Comparison of ENCODE assay signal across 8 mouse cellular contexts in genomic region chr17:36167306-36168038, GRCm38 (mm10). TPM values are rescaled to one million over a fixed set of nuclear protein-coding genes. Genes with fewer than 3 reads are reported as not detected.
DNase-seq lines count a peak whose midpoint lies in the region; ATAC-seq and TF ChIP-seq lines count a peak whose summit lies in the region.

No protein-coding gene starts in this region.

- peak overlapping the region; percentile 44 for H3K4me3 ChIP-seq in lung, embryonic 14.5 days (ENCODE audit: low read depth, low read length)
- peak overlapping the region; percentile 16 for H3K4me3 ChIP-seq in forebrain, embryonic 16.5 days (replicated peaks; ENCODE audit: low read length)
- H3K4me3 ChIP-seq in limb, embryonic 14.5 days (replicated peaks; ENCODE audit: low read length), result peak overlapping the region; percentile 33

- peak overlapping the region; percentile 65 for H3K9ac ChIP-seq in lung, embryonic 14.5 days
- H3K9ac ChIP-seq in forebrain, embryonic 16.5 days (replicated peaks; ENCODE audit: low read depth, low read length), result no peak overlapping the region
- H3K9ac ChIP-seq in limb, embryonic 14.5 days (ENCODE audit: low read depth, low read length, severe bottlenecking), result no peak overlapping the region

- H3K27ac ChIP-seq in lung, embryonic 14.5 days (ENCODE audit: low read depth), result peak overlapping the region; percentile 69
- no peak overlapping the region for H3K27ac ChIP-seq in forebrain, embryonic 16.5 days (ENCODE audit: low read length)
- no peak overlapping the region for H3K27ac ChIP-seq in limb, embryonic 14.5 days (replicated peaks; ENCODE audit: low read depth, low read length)

- ATAC-seq in lung, embryonic 14.5 days (ENCODE audit: insufficient read depth), result peak; percentile 59
- no peak for ATAC-seq in forebrain, embryonic 16.5 days
- no peak for ATAC-seq in limb, embryonic 14.5 days (ENCODE audit: low FRiP score, low read depth)

- no peak for TF ChIP-seq CTCF in lung, embryonic 14.5 days (IDR thresholded peaks at IDR 0.05; ENCODE audit: low read depth)

- H3K4me2 ChIP-seq in lung, embryonic 14.5 days, result peak overlapping the region; percentile 55
- peak overlapping the region; percentile 34 for H3K4me2 ChIP-seq in forebrain, embryonic 16.5 days (ENCODE audit: low read length)
- peak overlapping the region; percentile 44 for H3K4me2 ChIP-seq in limb, embryonic 14.5 days (replicated peaks; ENCODE audit: low read depth, low read length, severe bottlenecking)

- TF ChIP-seq POLR2A in limb, embryonic 14.5 days (IDR thresholded peaks at IDR 0.05; ENCODE audit: borderline replicate concordance, extremely low read depth, insufficient read depth, insufficient read length), result no peak

- H3K36me3 ChIP-seq in lung, embryonic 14.5 days (ENCODE audit: insufficient read depth), result no peaks in the 10 kb centered on the region
- no peaks in the 10 kb centered on the region for H3K36me3 ChIP-seq in forebrain, embryonic 16.5 days (ENCODE audit: control insufficient read depth, insufficient read depth)
- H3K36me3 ChIP-seq in limb, embryonic 14.5 days (ENCODE audit: control insufficient read depth, insufficient read depth, low read length), result no peaks in the 10 kb centered on the region

- H3K4me1 ChIP-seq in lung, embryonic 14.5 days (ENCODE audit: insufficient read depth), result no peaks in the 10 kb centered on the region
- peaks cover 5% of the 10 kb centered on the region; the same call in 1 of the 2 replicates for H3K4me1 ChIP-seq in forebrain, embryonic 16.5 days (replicated peaks; ENCODE audit: control insufficient read depth, insufficient read depth, low read length)
- no peaks in the 10 kb centered on the region for H3K4me1 ChIP-seq in limb, embryonic 14.5 days (ENCODE audit: control insufficient read depth, insufficient read depth, low read length)

- DNase-seq in lung, embryonic 14.5 days, result peak; percentile 39
- DNase-seq in lung, postnatal 25 days (ENCODE audit: low spot score), result no peak
- no peak for DNase-seq in limb, embryonic 14.5 days (ENCODE audit: low spot score)
- DNase-seq in neural tube, embryonic 10.5 days (ENCODE audit: extremely low spot score, low spot score), result peak; percentile 32
- DNase-seq in ovary, postnatal 36 days (ENCODE audit: low spot score), result no peak
- no peak for DNase-seq in cerebellum, postnatal 4 days (ENCODE audit: low spot score in 2 of 2)
- DNase-seq in frontal cortex, postnatal 14 days (ENCODE audit: low spot score in 2 of 2), result no peak

- under 1% methylated on average over 51 of the region's 51 CpGs for WGBS in lung, embryonic 14.5 days
- WGBS in forebrain, embryonic 16.5 days, result 1% methylated on average over 46 of the region's 51 CpGs
- WGBS in limb, embryonic 14.5 days, result 0% methylated on average over 22 of the region's 51 CpGs

- H3K27me3 ChIP-seq in lung, embryonic 14.5 days (ENCODE audit: insufficient read depth, low read length), result peaks cover 32% of the 10 kb centered on the region
- H3K27me3 ChIP-seq in forebrain, embryonic 16.5 days (replicated peaks; ENCODE audit: control insufficient read depth, insufficient read depth, low read length), result peaks cover 43% of the 10 kb centered on the region
- H3K27me3 ChIP-seq in limb, embryonic 14.5 days (ENCODE audit: control insufficient read depth, insufficient read depth, low read length), result peaks cover 41% of the 10 kb centered on the region

- H3K9me3 ChIP-seq in lung, embryonic 14.5 days (ENCODE audit: low read depth, low read length), result no peaks in the 10 kb centered on the region
- H3K9me3 ChIP-seq in forebrain, embryonic 16.5 days (ENCODE audit: control insufficient read depth, low read length), result no peaks in the 10 kb centered on the region
- H3K9me3 ChIP-seq in limb, embryonic 14.5 days (ENCODE audit: control insufficient read depth, low read length), result no peaks in the 10 kb centered on the region

RNA-seq across cellular contexts. Expression of gene Gm8909, which starts 0.9 kb away (rescaled TPM):
- 44.4 and 51.4 TPM in 2 replicates for polyA plus RNA-seq in lung, embryonic 14.5 days (2014; fragmentation: Nextera tagmentation; extraction: Ambion mirVana)
- polyA plus RNA-seq in forebrain, embryonic 16.5 days (2015; fragmentation: Nextera tagmentation; extraction: Ambion mirVana), result not detected in 2 replicates
- polyA plus RNA-seq in limb, embryonic 14.5 days (2012; rRNA removed), result 0.05 TPM in 1 of 2 replicates, not detected in the other
- not detected in 2 replicates for polyA plus RNA-seq in limb, embryonic 14.5 days (2014; fragmentation: Nextera tagmentation; extraction: Ambion mirVana)

RNA-seq across cellular contexts. Expression of gene H2-T3, which starts 22.6 kb away (rescaled TPM):
- 1.3 and 1.4 TPM in 2 replicates for polyA plus RNA-seq in lung, embryonic 14.5 days (2014; fragmentation: Nextera tagmentation; extraction: Ambion mirVana)
- not detected in 2 replicates for polyA plus RNA-seq in forebrain, embryonic 16.5 days (2015; fragmentation: Nextera tagmentation; extraction: Ambion mirVana)
- 0.09 TPM in 1 of 2 replicates, not detected in the other for polyA plus RNA-seq in limb, embryonic 14.5 days (2012; rRNA removed)
- polyA plus RNA-seq in limb, embryonic 14.5 days (2014; fragmentation: Nextera tagmentation; extraction: Ambion mirVana), result not detected in 2 replicates

RNA-seq across cellular contexts. Expression of gene Gm7030, which starts 38.2 kb away (rescaled TPM):
- not detected in 2 replicates for polyA plus RNA-seq in lung, embryonic 14.5 days (2014; fragmentation: Nextera tagmentation; extraction: Ambion mirVana)
- polyA plus RNA-seq in forebrain, embryonic 16.5 days (2015; fragmentation: Nextera tagmentation; extraction: Ambion mirVana), result not detected in 2 replicates
- polyA plus RNA-seq in limb, embryonic 14.5 days (2012; rRNA removed), result not detected in 2 replicates
- polyA plus RNA-seq in limb, embryonic 14.5 days (2014; fragmentation: Nextera tagmentation; extraction: Ambion mirVana), result not detected in 2 replicates

RNA-seq across cellular contexts. Expression of gene Gm19684, which starts 46.0 kb away (rescaled TPM):
- not detected in 2 replicates for polyA plus RNA-seq in lung, embryonic 14.5 days (2014; fragmentation: Nextera tagmentation; extraction: Ambion mirVana)
- polyA plus RNA-seq in forebrain, embryonic 16.5 days (2015; fragmentation: Nextera tagmentation; extraction: Ambion mirVana), result not detected in 2 replicates
- not detected in 2 replicates for polyA plus RNA-seq in limb, embryonic 14.5 days (2012; rRNA removed)
- polyA plus RNA-seq in limb, embryonic 14.5 days (2014; fragmentation: Nextera tagmentation; extraction: Ambion mirVana), result not detected in 2 replicates

Comparison
In these comparisons a context has a peak if more than half of its experiments do, and no peak if none do; other contexts are left out.
1. DNase-seq: peak in lung, embryonic 14.5 days (single experiment) and neural tube, embryonic 10.5 days (single experiment); none in lung, postnatal 25 days (single experiment), limb, embryonic 14.5 days (single experiment), ovary, postnatal 36 days (single experiment), cerebellum, postnatal 4 days (0 of 2) and frontal cortex, postnatal 14 days (0 of 2).
2. RNA of gene Gm8909, which starts 0.9 kb away (polyA plus RNA-seq): 44.4 to 51.4 TPM in lung, embryonic 14.5 days; not detected in forebrain, embryonic 16.5 days and 0.05 TPM in limb, embryonic 14.5 days; every median in the first group is over 10 times any median in the second.
3. Peak in every context shown above with its lines, with median percentiles within 50 percentile points of each other: H3K4me2 ChIP-seq and H3K4me3 ChIP-seq.